Mouse (Mus musculus): ENCODE measurements around the gene Tbc1d23.

DNA sequence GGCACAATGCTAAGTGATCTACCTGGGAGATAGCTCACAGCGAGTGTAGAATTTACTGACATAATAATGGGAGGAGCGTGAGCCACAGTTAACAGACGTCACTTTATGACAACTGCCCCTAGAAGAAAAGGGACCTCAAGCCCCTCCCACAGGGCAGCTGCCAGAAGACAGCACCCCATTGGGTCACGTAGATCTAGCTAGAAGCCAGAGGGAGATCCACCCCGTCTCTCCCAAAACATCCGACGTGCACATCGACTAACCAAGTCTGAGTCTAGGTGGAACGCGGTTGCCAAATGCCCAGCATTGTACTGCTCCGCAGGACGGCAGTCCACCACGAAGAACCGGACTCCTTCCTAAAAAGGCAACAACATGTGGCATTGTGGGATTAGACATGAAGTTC, 40.1 kb downstream of the Tbc1d23 start:
- TF ChIP-seq GATA1 (IDR thresholded peaks at IDR 0.05; ENCODE audit: low read length) = no peak
- TF ChIP-seq TAL1 (IDR thresholded peaks at IDR 0.05; ENCODE audit: low read length) = no peak

Measured in erythroblast, embryonic 14.5 days (primary cell).